25 mouse cellular contexts compared by ENCODE assay signal in the genomic region with DNA sequence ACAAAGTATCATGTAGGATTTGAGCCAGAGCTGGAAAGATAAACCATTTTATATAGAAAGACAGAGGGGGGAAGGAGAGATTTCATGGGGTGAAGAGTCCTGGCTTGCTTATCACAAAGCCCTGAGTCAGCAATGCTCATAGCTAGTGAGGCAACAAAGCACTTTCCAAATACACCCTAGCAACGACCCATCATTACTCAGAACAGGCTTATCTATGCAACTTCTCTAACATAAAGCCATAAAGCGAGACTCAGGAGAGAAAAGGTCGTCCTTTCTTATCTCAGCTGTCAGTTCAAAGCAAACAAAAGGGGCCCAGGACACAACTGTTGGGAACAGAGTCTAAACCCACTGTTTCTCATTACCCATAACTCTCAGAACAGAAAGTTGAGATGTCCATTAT. TPM values are rescaled to one million over a fixed set of nuclear protein-coding genes. Genes with fewer than 3 reads are reported as not detected.
"Had no signal": no experiment of that assay in that cellular context is flagged by ENCODE, and none has a peak within 500 bp of the region (broad histone marks: within the 10 kb centered on the region; RNA-seq: fewer than 3 reads in every experiment).

No protein-coding gene starts in this region.

- H3K4me3 ChIP-seq: midbrain, embryonic 13.5 days; midbrain, embryonic 15.5 days; neural tube, embryonic 12.5 days had no signal

- H3K36me3 ChIP-seq: midbrain, embryonic 13.5 days; midbrain, embryonic 15.5 days; neural tube, embryonic 12.5 days had no signal

- H3K27me3 ChIP-seq: midbrain, embryonic 13.5 days; midbrain, embryonic 15.5 days; neural tube, embryonic 12.5 days had no signal

- DNase-seq: lung, adult 18-20 months; lung, embryonic 14.5 days; lung, postnatal 10 days; lung, postnatal 4 days; right cerebral cortex, postnatal 14 days; thymus, adult 18-20 months; thymus, postnatal 25 days; thymus, postnatal 4 days had no signal

- H3K4me2 ChIP-seq: lung, embryonic 14.5 days; midbrain, embryonic 11.5 days; midbrain, embryonic 13.5 days; midbrain, embryonic 15.5 days; neural tube, embryonic 12.5 days had no signal

- H3K9ac ChIP-seq: lung, embryonic 14.5 days; midbrain, embryonic 13.5 days; midbrain, embryonic 15.5 days; neural tube, embryonic 12.5 days had no signal

- H3K4me1 ChIP-seq: midbrain, embryonic 13.5 days; midbrain, embryonic 15.5 days; neural tube, embryonic 12.5 days had no signal

- H3K27ac ChIP-seq: midbrain, embryonic 13.5 days; midbrain, embryonic 15.5 days; neural tube, embryonic 12.5 days had no signal

- H3K9me3 ChIP-seq: midbrain, embryonic 13.5 days; midbrain, embryonic 15.5 days; neural tube, embryonic 12.5 days had no signal

- ATAC-seq: midbrain, embryonic 13.5 days; midbrain, embryonic 15.5 days had no signal

RNA-seq across cellular contexts. Expression of a gene that starts 10.9 kb away (rescaled TPM):
- total RNA-seq: megakaryocyte, adult 5-6 weeks; megakaryocyte-erythroid progenitor cell, adult 5-6 weeks; midbrain, postnatal 0 days; monocyte, adult 5-6 weeks; neutrophil, adult 5-6 weeks had no signal
- polyA plus RNA-seq: liver, embryonic 16.5 days; lung, embryonic 14.5 days; lung, embryonic 16.5 days; midbrain, embryonic 11.5 days; midbrain, embryonic 13.5 days; midbrain, embryonic 15.5 days; midbrain, postnatal 0 days; neural tube, embryonic 12.5 days; neural tube, embryonic 14.5 days; spleen, adult 2 months; stomach, embryonic 14.5 days; stomach, embryonic 16.5 days; thymus, postnatal 0 days; urinary bladder, adult 2 months had no signal

RNA-seq across cellular contexts. Expression of a gene that starts 37.3 kb away (rescaled TPM):
- total RNA-seq: megakaryocyte-erythroid progenitor cell, adult 5-6 weeks; neutrophil, adult 5-6 weeks had no signal
- polyA plus RNA-seq: spleen, adult 2 months had no signal

RNA-seq across cellular contexts. Expression of a gene that starts 55.0 kb away (rescaled TPM):
- total RNA-seq: megakaryocyte-erythroid progenitor cell, adult 5-6 weeks had no signal
